Mouse (Mus musculus) erythroblast, embryonic 14.5 days (primary cell): Measurements from ENCODE around the gene Atoh8.

ENCODE experiments used
- GATA1 ChIP-seq: IDR thresholded peaks from 2 replicates; pipeline ENCODE4 v1.6.1; 2012; ENCODE audit warnings: low read length, inconsistent platforms, mixed read lengths
- TAL1 ChIP-seq: IDR thresholded peaks from 3 replicates; pipeline ENCODE4 v1.6.1; 2012; ENCODE audit warnings: low read length, inconsistent platforms, mixed read lengths

GRCm38 (mm10) chr6:72280410-72280998, 45.1 kb upstream of the Atoh8 start:
- TF ChIP-seq GATA1 (peak; percentile 78), TAL1 (no peak)
